Mouse (Mus musculus) midbrain, embryonic 16.5 days (tissue): Measurements from ENCODE around the gene Gga3. TPM values are rescaled to one million over a fixed set of nuclear protein-coding genes. Genes with fewer than 3 reads are reported as not detected.
"Not testable (repeated sequence)": the region's sequence is repeated elsewhere in the genome, so short reads cannot be mapped to it uniquely, and the experiment has no call there.

Experiments used
- ATAC-seq: fragments of 200-750 bp; cut with Nextera tagmentation; 2 replicates; pipeline ENCODE4 v1.8.0; 2017; ENCODE audit warnings: moderate TSS enrichment
- H3K27ac ChIP-seq: fragments of 300-500 bp; sonication (generic); 2 replicates; pipeline ENCODE4 v1.5.1; 2014; ENCODE audit warnings: mild to moderate bottlenecking, low read length, mixed read lengths
- H3K27me3 ChIP-seq: fragments of 300-500 bp; sonication (generic); 2 replicates; pipeline ENCODE4 v1.6.1; 2014; ENCODE audit warnings: low read depth, low read length, mixed read lengths; ENCODE audit not compliant: control insufficient read depth, insufficient read depth
- H3K36me3 ChIP-seq: fragments of 300-500 bp; sonication (generic); 2 replicates; pipeline ENCODE4 v1.6.1; 2014; ENCODE audit warnings: mild to moderate bottlenecking, low read length, moderate library complexity, mixed read lengths; ENCODE audit not compliant: control insufficient read depth, insufficient read depth
- H3K4me1 ChIP-seq: fragments of 300-500 bp; sonication (generic); 2 replicates; pipeline ENCODE4 v1.6.1; 2014; ENCODE audit warnings: mild to moderate bottlenecking, low read length, mixed read lengths; ENCODE audit not compliant: control insufficient read depth, insufficient read depth
- H3K4me2 ChIP-seq: fragments of 300-500 bp; sonication (generic); 2 replicates; pipeline ENCODE4 v1.6.1; 2014; ENCODE audit warnings: mild to moderate bottlenecking, low read length, mixed read lengths
- H3K4me3 ChIP-seq: fragments of 300-500 bp; sonication (generic); 2 replicates; pipeline ENCODE4 v1.5.1; 2014; ENCODE audit warnings: low read depth, mild to moderate bottlenecking, low read length, moderate library complexity, mixed read lengths
- H3K9ac ChIP-seq: fragments of 300-500 bp; sonication (generic); 2 replicates; pipeline ENCODE4 v1.6.1; 2014; ENCODE audit warnings: low read depth, low read length, mixed read lengths
- H3K9me3 ChIP-seq: fragments of 300-500 bp; sonication (generic); replicated peaks from 2 replicates; pipeline ENCODE4 v1.6.1; 2014; ENCODE audit warnings: mild to moderate bottlenecking, low read length, mixed read lengths; ENCODE audit not compliant: control insufficient read depth, poor library complexity, severe bottlenecking
- WGBS: fragments of 180-500 bp; shearing (Covaris S2); extraction: QIAGEN DNeasy Blood & Tissue Kit; methylation state at CpG from one replicate; pipeline ENCODE4 v1.1.7; 2014; 5-methylcytosine and 5-hydroxymethylcytosine counted together
- polyA plus RNA-seq: library from polyadenylated mRNA; unstranded; fragments of >200 nt; fragmentation: Nextera tagmentation; extraction: Ambion mirVana; gene quantifications from 2 replicates; pipeline ENCODE4 v1.2.1, GENCODE M21; 2015

The Gga3 gene
- polyA plus RNA-seq: 34.7 and 37.5 TPM in 2 replicates

- under 1% methylated on average over 81 of the region's 93 CpGs for WGBS
- ATAC-seq: peak; percentile 96
- Histone ChIP-seq H3K9ac (peak within 1 kb of the TSS; percentile 98), H3K27me3 (no peaks in the 10 kb centered on the region), H3K36me3 (peaks cover 12% of the 10 kb centered on the region), H3K4me1 (peaks cover 26% of the 10 kb centered on the region), H3K27ac (peak within 1 kb of the TSS; percentile 96), H3K4me3 (peak within 1 kb of the TSS; percentile 99), H3K9me3 (no peaks in the 10 kb centered on the region), H3K4me2 (peak within 1 kb of the TSS; percentile 97)
Observed at GRCm38 (mm10) chr11:115603476-115604303, at the start of gene Gga3, which contains the start of gene Mrps7. TSS of gene Gga3 (minus strand) at chr11:115604051. TSS of gene Mrps7 (plus strand) at chr11:115603925.

- peaks cover 2% of the 10 kb centered on the region; the same call in 1 of the 2 replicates for H3K36me3 ChIP-seq
- H3K9ac ChIP-seq: no peak overlapping the region
- no peak overlapping the region for H3K27ac ChIP-seq
- ATAC-seq: no peak
- H3K4me1 ChIP-seq: no peaks in the 10 kb centered on the region
- H3K4me3 ChIP-seq: no peak overlapping the region
- no peaks in the 10 kb centered on the region for H3K9me3 ChIP-seq
- WGBS: 95% methylated on average over 3 of the region's 3 CpGs
- H3K27me3 ChIP-seq: no peaks in the 10 kb centered on the region
- H3K4me2 ChIP-seq: no peak overlapping the region
Observed at GRCm38 (mm10) chr11:115653194-115653593, 49.3 kb upstream of the Gga3 start.

- H3K36me3 ChIP-seq: peaks cover 2% of the 10 kb centered on the region; the same call in 1 of the 2 replicates
- H3K9ac ChIP-seq: no peak overlapping the region
- 90% methylated on average over 3 of the region's 3 CpGs for WGBS
- H3K4me2 ChIP-seq: no peak overlapping the region
- no peaks in the 10 kb centered on the region for H3K27me3 ChIP-seq
- ATAC-seq: no peak
- no peak overlapping the region for H3K4me3 ChIP-seq
- H3K9me3 ChIP-seq: no peaks in the 10 kb centered on the region
- no peak overlapping the region for H3K27ac ChIP-seq
- H3K4me1 ChIP-seq: no peaks in the 10 kb centered on the region
Observed at GRCm38 (mm10) chr11:115651680-115652079, 47.8 kb upstream of the Gga3 start.

- ATAC-seq: no peak
- Histone ChIP-seq H3K4me1 (no peaks in the 10 kb centered on the region), H3K27ac (no peak overlapping the region), H3K36me3 (peaks cover 5% of the 10 kb centered on the region), H3K4me3 (no peak overlapping the region), H3K27me3 (no peaks in the 10 kb centered on the region), H3K9ac (no peak overlapping the region), H3K9me3 (no peaks in the 10 kb centered on the region), H3K4me2 (no peak overlapping the region)
- 36% methylated on average over 10 of the region's 10 CpGs for WGBS
Observed at GRCm38 (mm10) chr11:115649706-115650105, 45.9 kb upstream of the Gga3 start.

GRCm38 (mm10) chr11:115647459-115647858, 43.6 kb upstream of the Gga3 start:
- no peak for ATAC-seq
- peaks cover 4% of the 10 kb centered on the region for H3K36me3 ChIP-seq
- H3K27me3 ChIP-seq: no peaks in the 10 kb centered on the region
- H3K4me1 ChIP-seq: no peaks in the 10 kb centered on the region
- 55% methylated on average over 6 of the region's 6 CpGs for WGBS
- no peaks in the 10 kb centered on the region for H3K9me3 ChIP-seq
- no peak overlapping the region for H3K4me3 ChIP-seq
- H3K27ac ChIP-seq: no peak overlapping the region
- no peak overlapping the region for H3K4me2 ChIP-seq
- H3K9ac ChIP-seq: no peak overlapping the region

- Histone ChIP-seq H3K36me3 (peaks cover 3% of the 10 kb centered on the region), H3K9me3 (no peaks in the 10 kb centered on the region), H3K27ac (no peak overlapping the region), H3K4me1 (no peaks in the 10 kb centered on the region), H3K4me3 (no peak overlapping the region), H3K4me2 (no peak overlapping the region), H3K27me3 (no peaks in the 10 kb centered on the region), H3K9ac (no peak overlapping the region)
- 94% methylated on average over 9 of the region's 9 CpGs for WGBS
- ATAC-seq: no peak
Observed at GRCm38 (mm10) chr11:115646439-115646838, 42.6 kb upstream of the Gga3 start.

- H3K27me3 ChIP-seq: not testable (repeated sequence)
- 88% methylated on average over 14 of the region's 14 CpGs for WGBS
Observed at GRCm38 (mm10) chr11:115645498-115645897, 41.6 kb upstream of the Gga3 start.

GRCm38 (mm10) chr11:115644308-115644707, 40.5 kb upstream of the Gga3 start:
- 92% methylated on average over 13 of the region's 13 CpGs for WGBS
- H3K36me3 ChIP-seq: peaks cover 3% of the 10 kb centered on the region
- H3K27ac ChIP-seq: no peak overlapping the region
- ATAC-seq: no peak
- no peak overlapping the region for H3K9ac ChIP-seq
- no peak overlapping the region for H3K4me3 ChIP-seq
- H3K9me3 ChIP-seq: no peaks in the 10 kb centered on the region
- no peak overlapping the region for H3K4me2 ChIP-seq
- no peaks in the 10 kb centered on the region for H3K4me1 ChIP-seq
- H3K27me3 ChIP-seq: no peaks in the 10 kb centered on the region

More at GRCm38 (mm10) chr11:115645498-115645897, 41.6 kb upstream of the Gga3 start:
- not testable (repeated sequence) for H3K4me3 ChIP-seq, H3K27ac ChIP-seq, H3K36me3 ChIP-seq, H3K9ac ChIP-seq, H3K4me1 ChIP-seq, ATAC-seq, H3K9me3 ChIP-seq, H3K4me2 ChIP-seq

- no peak for ATAC-seq
Observed at GRCm38 (mm10) chr11:115643265-115643664, 39.4 kb upstream of the Gga3 start.

More at GRCm38 (mm10) chr11:115643265-115643664, 39.4 kb upstream of the Gga3 start:
- H3K27me3 ChIP-seq: no peaks in the 10 kb centered on the region
- no peaks in the 10 kb centered on the region for H3K9me3 ChIP-seq
- no peak overlapping the region for H3K9ac ChIP-seq
- WGBS: 79% methylated on average over 10 of the region's 10 CpGs
- no peaks in the 10 kb centered on the region for H3K4me1 ChIP-seq
- no peak overlapping the region for H3K27ac ChIP-seq
- H3K4me3 ChIP-seq: no peak overlapping the region
- H3K4me2 ChIP-seq: no peak overlapping the region
- peaks cover 3% of the 10 kb centered on the region for H3K36me3 ChIP-seq
